Mouse (Mus musculus) cerebellum, adult 11 months (tissue): ENCODE measurements around the gene Shtn1.

Experiments used
- DNase-seq: peaks from one replicate; pipeline ENCODE4 v3.0.0; 2022

The Shtn1 gene

DNA sequence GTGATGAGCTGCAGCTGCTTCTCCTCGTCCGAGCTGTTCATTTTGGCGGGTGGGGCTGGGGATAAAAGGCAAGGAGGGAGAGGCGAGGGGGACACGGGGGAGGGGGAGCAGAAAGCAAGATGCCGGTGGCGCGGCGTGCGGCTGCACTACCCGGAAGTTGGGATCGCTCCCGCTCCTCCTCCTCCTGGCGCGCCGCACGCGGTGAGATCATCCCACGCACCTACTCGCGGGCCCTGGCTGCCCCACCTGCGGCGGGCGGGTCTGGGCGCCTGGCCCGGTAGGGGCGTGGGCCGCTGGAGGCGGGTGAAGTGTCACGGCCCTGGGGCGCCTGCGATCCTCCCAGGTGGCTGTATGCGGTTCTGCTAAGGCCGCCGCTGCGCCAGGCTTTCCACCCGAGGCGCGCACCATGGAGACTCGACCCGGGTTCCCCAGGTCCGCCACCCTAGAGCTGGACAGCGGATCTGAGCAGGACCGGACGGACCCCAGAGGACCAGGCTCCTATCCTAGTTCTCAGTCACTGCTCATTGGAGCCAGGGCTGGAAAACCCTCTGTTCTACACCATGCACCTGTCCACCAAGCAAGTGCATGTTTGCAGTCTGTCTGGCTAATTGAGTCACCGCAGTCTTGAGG lies at the start of gene Shtn1:
Shtn1 (minus strand) TSS at position 629 of the 630 bp plus-strand sequence.
- peak; percentile 63 for DNase-seq

DNA sequence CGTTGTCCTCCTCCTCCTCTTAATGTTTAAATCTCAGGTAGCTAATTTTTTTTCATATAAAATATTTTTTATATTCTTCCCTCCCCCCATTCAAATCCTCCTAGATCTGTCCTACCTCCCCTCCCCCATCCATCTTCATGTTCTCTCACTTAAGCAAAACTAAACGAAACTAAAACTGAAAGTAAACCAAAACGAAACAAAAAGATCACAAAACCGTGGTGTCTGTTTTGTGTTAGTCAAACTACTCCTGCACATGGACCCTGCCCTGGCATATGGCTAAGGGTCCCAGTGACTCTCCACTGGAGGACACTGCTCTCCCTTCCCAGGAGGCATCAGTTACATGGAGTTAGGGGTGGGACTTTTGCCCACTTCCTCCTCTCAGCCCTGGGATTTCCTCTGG lies 38.3 kb upstream of the Shtn1 start:
- DNase-seq: no peak

DNA sequence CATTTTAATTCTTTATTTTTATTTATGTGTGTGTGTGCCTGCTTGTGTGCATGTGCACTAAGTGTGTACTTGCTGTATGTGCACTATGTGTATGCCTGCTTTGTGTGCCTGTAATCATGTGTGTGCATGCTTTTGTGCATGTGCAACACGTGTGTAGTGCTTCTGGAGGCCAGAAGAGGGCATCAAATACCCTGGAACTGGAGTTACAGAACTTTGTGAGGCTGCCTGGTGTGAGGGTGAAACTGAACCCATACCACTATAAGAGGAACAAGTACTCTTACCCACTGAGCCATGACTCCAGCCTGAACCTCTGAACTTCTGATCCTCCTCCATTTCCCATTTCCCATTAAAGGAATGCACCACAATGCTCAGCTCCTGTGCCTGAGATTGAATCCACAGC lies 34.0 kb upstream of the Shtn1 start:
- no peak for DNase-seq

- no peak for DNase-seq
These were observed 22.4 kb upstream of the Shtn1 start for GRCm38 (mm10) chr19:59098315-59098714.

- DNase-seq: no peak
These were observed 16.4 kb upstream of the Shtn1 start for GRCm38 (mm10) chr19:59092295-59092694.

DNA sequence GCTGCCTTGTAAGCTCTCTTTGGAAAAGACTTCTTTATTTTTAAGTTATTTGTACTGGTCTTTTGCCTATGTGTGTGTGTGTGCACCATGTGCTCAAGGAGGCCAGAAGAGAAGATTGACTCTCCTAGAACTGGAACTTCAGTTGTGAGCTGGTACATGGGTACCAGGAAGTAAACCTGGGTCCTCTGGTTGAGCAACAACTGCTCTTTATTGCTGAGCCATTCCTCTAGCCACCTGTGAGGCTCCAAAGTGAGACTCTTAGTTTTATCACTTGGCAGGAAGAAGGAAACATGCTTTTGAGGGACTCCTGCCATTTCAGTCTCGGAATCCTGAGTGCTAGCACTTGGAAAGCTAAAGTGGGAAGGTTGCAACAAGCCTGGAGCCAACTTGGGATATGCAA lies 14.4 kb upstream of the Shtn1 start:
- no peak for DNase-seq

DNA sequence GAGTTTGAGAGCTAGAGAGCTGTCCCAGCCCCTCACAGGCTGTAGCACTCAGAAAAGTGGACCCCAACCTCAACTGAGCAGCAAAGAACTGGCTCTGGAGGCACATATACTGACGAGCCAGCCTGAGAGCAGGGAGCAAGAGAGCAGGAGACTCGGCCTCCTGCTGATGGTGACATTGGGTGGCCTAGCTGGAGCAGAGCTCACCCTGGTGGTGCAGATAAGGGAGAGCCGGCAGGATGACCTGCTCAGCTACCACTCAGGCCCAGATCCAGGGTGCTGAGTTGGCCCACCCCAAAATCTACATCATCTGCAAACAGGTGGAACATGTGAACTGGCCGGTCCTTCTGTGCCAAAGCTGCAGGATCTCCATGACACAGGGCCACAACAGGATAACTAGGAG lies 8.4 kb upstream of the Shtn1 start:
- no peak for DNase-seq

- DNase-seq: no peak
These were observed 231 bp upstream of the Shtn1 start for GRCm38 (mm10) chr19:59076131-59076530.

DNA sequence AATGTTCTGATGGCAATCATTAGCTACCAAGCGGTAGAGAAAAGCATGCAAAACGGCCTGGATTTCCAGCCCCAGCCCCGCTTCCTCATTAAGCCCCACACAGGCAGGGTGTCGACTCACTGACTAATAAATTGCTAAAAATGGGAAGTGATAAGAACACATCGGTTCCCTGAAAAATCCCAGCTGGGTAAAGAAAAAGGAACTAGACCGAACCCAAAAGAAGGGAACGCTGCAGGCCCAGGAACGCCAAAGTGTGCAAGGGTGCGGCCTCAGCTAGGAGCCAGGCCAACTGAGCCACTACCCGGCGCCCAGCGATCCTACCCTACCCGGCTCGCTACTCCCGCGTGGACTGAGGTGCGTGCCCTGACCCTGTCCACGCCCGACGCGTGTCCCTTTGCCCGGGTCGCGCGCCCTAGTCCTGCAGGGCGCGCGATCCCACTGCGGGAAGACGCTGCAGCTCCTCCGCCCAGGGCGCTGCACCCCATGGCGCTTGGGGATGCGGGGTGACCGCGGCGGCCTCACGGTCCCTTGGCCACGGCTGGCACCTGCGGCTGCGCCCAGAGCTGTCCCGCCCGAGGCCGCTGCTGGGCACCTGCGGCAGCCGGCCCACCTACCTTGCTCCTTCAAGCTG lies 944 bp downstream of the Shtn1 start:
- no peak for DNase-seq

GRCm38 (mm10) chr19:59074381-59074780 lies 1.5 kb downstream of the Shtn1 start:
- no peak for DNase-seq

GRCm38 (mm10) chr19:59073006-59073405 lies 2.9 kb downstream of the Shtn1 start:
- DNase-seq: peak; percentile 14

- DNase-seq: no peak
These were observed 3.9 kb downstream of the Shtn1 start for GRCm38 (mm10) chr19:59071979-59072378.

DNA sequence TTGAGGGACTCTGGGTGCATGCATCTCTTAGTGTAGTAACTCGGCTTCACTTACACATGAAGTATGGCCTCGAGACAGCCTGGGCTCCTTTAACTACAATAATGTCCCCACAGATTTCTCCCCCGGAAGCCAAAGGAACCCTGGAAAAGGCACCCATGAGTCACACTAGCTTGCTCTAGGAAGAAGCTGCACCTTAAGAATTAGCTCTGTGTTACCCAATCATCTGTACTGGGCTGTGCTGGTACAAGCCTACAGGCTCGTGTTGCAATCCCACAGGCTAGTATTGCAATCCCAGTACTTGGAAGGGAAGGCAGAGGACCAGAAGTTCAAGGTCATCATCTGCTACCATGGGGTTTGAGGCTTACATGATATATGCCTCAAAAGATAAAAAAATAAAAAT lies 4.5 kb downstream of the Shtn1 start:
- no peak for DNase-seq

- DNase-seq: no peak
These were observed 8.2 kb downstream of the Shtn1 start for GRCm38 (mm10) chr19:59067652-59068051.

- no peak for DNase-seq
These were observed 9.2 kb downstream of the Shtn1 start for GRCm38 (mm10) chr19:59066670-59067069.

DNA sequence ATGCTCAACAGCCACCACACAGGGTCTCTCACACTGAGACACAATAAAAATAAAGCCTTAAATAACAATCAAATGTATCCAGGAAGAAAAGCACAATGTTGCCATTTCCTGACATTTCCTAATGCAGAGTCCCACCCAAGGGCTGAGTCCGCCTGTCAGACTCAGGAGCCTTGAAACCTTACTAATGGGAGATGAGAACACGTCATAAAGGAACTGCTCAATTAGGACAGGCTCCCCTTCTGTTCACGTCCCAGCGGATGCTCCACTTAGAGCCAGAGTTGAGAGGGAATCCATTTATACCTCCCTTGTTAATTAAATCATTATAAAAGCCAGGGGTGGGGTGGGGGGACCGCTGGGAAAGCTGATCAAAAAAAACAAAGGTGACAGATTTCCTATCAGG lies 9.8 kb downstream of the Shtn1 start:
- no peak for DNase-seq

- no peak for DNase-seq
These were observed 11.3 kb downstream of the Shtn1 start for GRCm38 (mm10) chr19:59064616-59065015.

DNA sequence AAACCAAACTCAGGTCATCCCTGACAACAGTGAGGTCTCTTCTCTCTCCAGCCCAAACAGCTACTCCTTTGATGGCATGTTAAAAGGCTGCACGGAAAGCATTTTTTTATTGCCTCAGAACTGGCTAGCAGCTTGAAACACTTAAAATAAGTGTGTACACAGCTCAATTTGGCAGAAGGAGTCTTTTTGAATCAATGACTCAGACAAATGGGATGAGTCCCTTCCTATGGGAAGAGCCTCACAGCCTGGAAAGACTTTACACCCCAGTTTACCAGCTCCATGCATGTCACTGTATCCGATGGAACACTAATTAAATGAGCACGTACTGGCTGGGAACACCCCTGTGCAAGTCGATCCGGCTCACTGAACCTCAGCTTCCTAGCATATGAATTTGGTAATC lies 12.3 kb downstream of the Shtn1 start:
- DNase-seq: no peak

DNA sequence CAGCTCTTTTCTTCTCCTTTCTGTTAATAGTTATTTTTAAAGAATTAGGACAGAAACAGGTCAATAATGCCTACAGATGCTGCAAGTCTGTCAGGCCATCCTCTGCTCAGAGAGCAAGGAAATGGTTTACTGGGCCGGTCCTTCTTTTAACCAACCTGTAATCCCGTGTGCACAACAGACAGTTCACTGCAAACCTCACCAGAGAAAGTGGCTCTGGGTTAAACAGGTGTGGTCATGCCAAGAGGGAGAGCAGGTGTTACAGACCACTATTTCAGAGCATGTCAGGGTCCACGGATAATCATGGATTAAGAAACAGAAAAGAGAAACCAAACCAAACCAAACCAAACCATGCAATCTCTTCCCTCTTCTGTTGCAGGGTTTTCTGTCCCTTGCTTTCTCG lies 17.8 kb downstream of the Shtn1 start:
- DNase-seq: no peak

DNA sequence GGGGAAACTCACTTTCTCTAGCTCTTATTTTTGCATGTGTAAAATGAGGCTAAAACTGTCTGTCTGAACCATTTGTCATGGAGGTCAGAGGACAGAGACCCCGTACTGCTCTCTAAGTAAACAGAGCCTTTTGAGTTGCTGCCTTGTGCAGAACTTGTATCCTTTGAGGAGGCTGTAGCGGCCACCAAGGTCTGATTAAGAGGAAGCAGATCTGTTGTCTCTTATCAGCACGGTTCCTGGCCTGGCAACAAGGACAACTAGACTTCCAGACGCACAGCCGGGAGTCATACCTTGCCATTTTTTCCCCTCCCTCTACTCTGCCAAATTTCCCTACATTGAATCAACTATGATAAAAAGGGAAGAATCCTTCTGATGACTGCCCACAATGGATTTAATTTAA lies 18.5 kb downstream of the Shtn1 start:
- DNase-seq: no peak

GRCm38 (mm10) chr19:59054632-59054951 lies 21.3 kb downstream of the Shtn1 start:
- DNase-seq: no peak

DNA sequence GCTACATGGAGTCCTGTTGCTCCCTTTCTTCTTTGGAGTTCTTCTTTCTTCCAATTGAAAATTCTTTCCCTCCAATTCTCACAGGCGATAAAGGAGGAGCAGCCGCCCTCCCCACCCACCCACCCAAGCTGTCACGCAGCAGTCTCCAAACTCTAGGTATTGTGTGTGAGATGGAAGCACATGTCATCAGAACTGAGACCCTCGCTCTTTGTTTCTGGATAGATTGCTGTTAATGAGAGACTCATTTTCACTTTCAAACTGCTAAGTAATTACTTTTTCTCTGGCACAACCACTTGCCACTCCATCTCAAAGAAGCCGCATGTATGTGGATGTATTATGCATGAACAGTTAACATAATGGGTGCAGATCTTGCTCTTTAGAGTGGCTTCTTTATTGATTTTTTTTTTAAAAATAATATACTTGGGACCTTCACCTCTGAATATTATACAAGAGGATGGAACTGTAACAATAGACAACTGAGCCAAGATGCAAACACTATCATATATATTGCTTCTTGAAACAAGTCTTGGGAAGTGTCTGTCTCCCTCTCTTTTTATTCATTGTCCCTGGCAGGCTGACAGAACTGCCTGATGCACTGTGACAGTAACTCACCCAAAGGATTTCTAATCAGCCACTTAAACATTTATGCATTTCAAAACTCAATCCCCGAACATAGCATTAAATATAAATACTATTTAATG lies 21.8 kb downstream of the Shtn1 start:
- DNase-seq: no peak

- no peak for DNase-seq
These were observed 23.0 kb downstream of the Shtn1 start for GRCm38 (mm10) chr19:59052783-59053490.

GRCm38 (mm10) chr19:59052053-59052452 lies 23.8 kb downstream of the Shtn1 start:
- no peak for DNase-seq
